Comparison of ENCODE assay signal across 16 mouse cellular contexts in the genomic region with DNA sequence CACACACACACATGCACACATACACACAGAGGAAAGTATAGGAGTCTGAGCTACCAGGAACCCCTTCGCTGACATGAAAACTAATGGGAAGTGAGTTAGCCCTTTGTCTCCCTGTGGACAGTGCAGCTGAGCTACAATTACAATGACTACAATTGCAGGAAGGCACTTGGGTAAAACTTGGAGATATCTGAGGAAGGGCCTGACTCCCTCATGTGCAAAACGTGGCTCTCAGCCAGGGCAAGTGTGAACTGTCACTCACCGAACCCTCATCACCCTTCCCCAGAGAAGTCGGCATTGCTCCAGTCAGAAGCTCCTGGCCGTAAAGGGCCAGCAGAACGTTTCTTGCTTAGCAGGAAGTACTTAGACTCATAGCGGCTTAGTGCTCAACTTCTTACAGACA.
A peak's percentile ranks its signal among the peaks of the same experiment; 100 is the strongest.
DNase-seq lines count a peak whose midpoint lies in the region; ATAC-seq and TF ChIP-seq lines count a peak whose summit lies in the region.
"Had no signal": no experiment of that assay in that cellular context is flagged by ENCODE, and none has a peak within 500 bp of the region (broad histone marks: within the 10 kb centered on the region; RNA-seq: fewer than 3 reads in every experiment).

No protein-coding gene starts in this region.

- 0 out of 2 replicates have a peak overlapping the region, but pooled peaks have one; percentile 5 for H3K4me2 ChIP-seq in heart, embryonic 16.5 days (ENCODE audit: low read depth, low read length)
- H3K4me2 ChIP-seq: embryonic facial prominence, embryonic 12.5 days; hindbrain, embryonic 12.5 days had no signal

- H3K4me1 ChIP-seq in kidney, adult 2 months (ENCODE audit: control insufficient read depth, insufficient read depth, low read length): no peaks in the 10 kb centered on the region
- H3K4me1 ChIP-seq in heart, embryonic 16.5 days (ENCODE audit: control insufficient read depth, insufficient read depth, low read length): peaks cover 15% of the 10 kb centered on the region
- H3K4me1 ChIP-seq: embryonic facial prominence, embryonic 12.5 days had no signal

- WGBS in kidney, adult 2 months: 37% methylated on average over 7 of the region's 7 CpGs
- 18% methylated on average over 7 of the region's 7 CpGs for WGBS in heart, embryonic 16.5 days

- peak; percentile 72 for ATAC-seq in heart, embryonic 16.5 days (replicated peaks; ENCODE audit: extremely low read depth, insufficient read depth, low FRiP score)
- ATAC-seq in activated CD4-positive, CD25-positive, alpha-beta regulatory T cell, adult 4 months: no peak
- ATAC-seq: CD4-positive, CD25-positive, alpha-beta regulatory T cell, adult 4 months; forebrain, embryonic 16.5 days; Patski had no signal

- no peaks in the 10 kb centered on the region for H3K36me3 ChIP-seq in kidney, adult 2 months (ENCODE audit: control insufficient read depth, insufficient read depth, low read length)
- H3K36me3 ChIP-seq in heart, embryonic 16.5 days (ENCODE audit: control insufficient read depth, insufficient read depth): no peaks in the 10 kb centered on the region
- H3K36me3 ChIP-seq: embryonic facial prominence, embryonic 12.5 days; hindbrain, embryonic 12.5 days had no signal

- no peaks in the 10 kb centered on the region for H3K9me3 ChIP-seq in heart, embryonic 16.5 days (replicated peaks; ENCODE audit: control insufficient read depth, low read length)
- H3K9me3 ChIP-seq: embryonic facial prominence, embryonic 12.5 days; hindbrain, embryonic 12.5 days had no signal

- no peak overlapping the region for H3K27ac ChIP-seq in kidney, adult 2 months (ENCODE audit: insufficient read depth, low read depth, low read length)
- peak overlapping the region; percentile 73 for H3K27ac ChIP-seq in heart, embryonic 16.5 days (ENCODE audit: low read length)
- H3K27ac ChIP-seq: embryonic facial prominence, embryonic 12.5 days; hindbrain, embryonic 12.5 days had no signal

- no peaks in the 10 kb centered on the region for H3K27me3 ChIP-seq in kidney, adult 2 months (replicated peaks; ENCODE audit: control insufficient read depth, insufficient read depth, low read length)
- peaks cover 18% of the 10 kb centered on the region for H3K27me3 ChIP-seq in heart, embryonic 16.5 days (ENCODE audit: control insufficient read depth, insufficient read depth, low read length)

- peak; percentile 45 for DNase-seq in kidney, adult 2 months
- no peak for DNase-seq in kidney, adult 18-20 months
- DNase-seq in heart, adult 18-20 months: peak; percentile 51 to 66
- peak; percentile 60 to 69 for DNase-seq in kidney, postnatal 4 days
- no peak for DNase-seq in ovary, postnatal 36 days (ENCODE audit: low spot score)
- DNase-seq in ovary, adult 18-20 months (ENCODE audit: low spot score): no peak
- DNase-seq: adrenal gland, postnatal 25 days; spleen, adult 18-20 months; thymus, postnatal 25 days had no signal

- no peak for TF ChIP-seq POLR2A in kidney, adult 2 months (IDR thresholded peaks at IDR 0.05; ENCODE audit: low read depth, low read length)

- no peak overlapping the region for H3K9ac ChIP-seq in heart, embryonic 16.5 days (ENCODE audit: low read length)
- H3K9ac ChIP-seq: embryonic facial prominence, embryonic 12.5 days; hindbrain, embryonic 12.5 days had no signal

- TF ChIP-seq CTCF in kidney, adult 2 months (conservative IDR thresholded peaks at IDR 0.05; ENCODE audit: insufficient read depth, insufficient read length, low read depth, low read length): no peak

- H3K4me3 ChIP-seq in kidney, adult 2 months (ENCODE audit: insufficient read depth, low read depth, low read length): no peak overlapping the region
- H3K4me3 ChIP-seq in heart, embryonic 16.5 days (ENCODE audit: low read length): no peak overlapping the region
- H3K4me3 ChIP-seq: embryonic facial prominence, embryonic 12.5 days; hindbrain, embryonic 12.5 days had no signal

Comparison
In these comparisons a context has a peak if more than half of its experiments do, and no peak if none do; other contexts are left out.
1. DNase-seq: peak in kidney, adult 2 months (single experiment), heart, adult 18-20 months (2 of 2) and kidney, postnatal 4 days (2 of 2); none in kidney, adult 18-20 months (single experiment), ovary, postnatal 36 days (single experiment) and ovary, adult 18-20 months (single experiment).